Mouse (Mus musculus) spleen, postnatal 14 days (tissue): ENCODE results near the gene Xrcc3.

Source experiments
- DNase-seq, 2 experiments: peaks; one replicate each; pipeline ENCODE4 v3.0.0; 2021 to 2022; ENCODE audit warnings: low spot score in 2 of 2

The Xrcc3 gene

DNA sequence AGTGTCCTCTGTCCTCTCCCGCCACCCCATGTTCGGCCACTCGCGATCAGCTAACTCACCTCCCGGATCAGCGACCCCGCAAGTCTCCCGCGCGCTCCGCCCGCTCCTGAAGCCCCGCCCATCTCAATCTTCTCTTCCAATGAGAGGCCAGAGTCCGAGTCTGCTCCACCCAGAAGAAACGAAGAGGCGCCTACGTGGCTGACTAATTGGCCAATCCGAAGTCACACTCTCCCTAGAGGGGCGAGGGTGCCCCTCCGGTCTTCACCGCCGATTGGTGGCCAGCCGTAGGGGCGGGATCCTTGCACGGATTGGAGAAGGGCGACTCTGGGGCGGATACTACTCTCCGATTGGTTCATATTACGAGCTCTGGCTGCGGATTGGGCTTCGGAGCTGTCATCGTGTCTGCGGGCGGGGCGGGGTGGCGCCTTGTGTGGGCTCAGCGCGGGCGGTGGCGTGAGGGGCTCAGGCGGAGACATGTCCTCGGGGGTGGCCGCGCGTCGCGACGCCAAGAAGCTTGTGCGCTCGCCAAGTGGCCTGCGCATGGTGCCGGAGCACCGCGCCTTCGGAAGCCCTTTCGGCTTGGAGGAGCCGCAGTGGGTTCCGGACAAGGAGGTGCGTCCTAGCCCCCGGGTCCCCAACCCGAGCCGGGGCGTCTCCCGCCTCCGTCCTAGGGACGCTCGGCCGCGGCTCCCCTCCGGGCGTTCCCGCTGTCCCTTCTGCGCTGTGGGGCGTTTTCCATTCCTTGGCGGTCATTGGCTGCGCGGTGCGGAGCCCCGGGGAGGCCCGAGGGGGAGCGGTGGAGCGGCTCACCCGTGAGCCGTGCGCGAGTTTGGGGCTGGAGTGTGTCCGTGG lies at the start of gene Xrcc3, which contains the start of gene Zfyve21:
Gene Xrcc3 (minus strand): TSS at position 108 of the 852 bp plus-strand sequence.
Gene Zfyve21 (plus strand): TSS at position 405 of the 852 bp plus-strand sequence.
- DNase-seq = peak; percentile 91 to 95

GRCm38 (mm10) chr12:111855448-111855847 lies 41.8 kb upstream of the Xrcc3 start:
- DNase-seq = no peak

DNA sequence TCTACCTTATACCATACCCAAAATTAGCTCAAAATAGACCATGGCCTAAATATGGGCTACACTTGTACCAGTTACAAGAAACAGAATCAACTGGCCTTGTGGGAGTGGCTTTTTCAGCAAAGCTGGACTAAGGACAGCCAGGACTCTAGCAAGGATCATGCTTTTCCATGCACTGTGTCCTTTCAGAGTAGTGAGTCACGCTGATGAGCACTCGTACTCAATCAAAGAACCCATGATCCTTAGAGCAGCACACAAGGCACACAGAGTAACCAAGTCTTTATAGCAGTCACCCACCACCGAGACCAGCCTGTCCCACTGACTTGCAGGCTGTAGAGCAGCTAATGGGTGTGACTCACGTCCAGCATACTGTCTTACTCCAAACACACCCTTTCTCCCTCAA lies 39.9 kb upstream of the Xrcc3 start:
- DNase-seq = no peak

DNA sequence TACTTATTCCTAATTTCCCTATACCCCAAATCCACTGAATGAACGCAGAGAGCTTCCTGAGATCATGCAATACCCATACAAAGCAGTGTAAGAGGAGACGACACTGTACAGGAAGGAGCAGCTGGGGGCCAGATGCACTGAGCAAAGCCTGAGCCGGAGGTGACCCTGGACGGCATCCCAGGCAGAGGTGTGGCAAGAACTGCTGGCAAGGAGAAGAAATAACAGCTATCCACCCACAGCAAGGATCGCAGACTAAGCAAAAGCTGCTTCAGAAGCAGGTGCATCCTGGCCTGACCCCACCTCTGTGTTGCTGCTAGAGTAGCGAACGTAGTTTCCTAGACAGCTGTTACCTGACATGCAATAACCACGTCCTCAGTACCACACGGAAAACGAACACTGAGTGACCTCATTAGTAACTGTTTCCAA lies 39.4 kb upstream of the Xrcc3 start:
- no peak for DNase-seq

- no peak for DNase-seq
These were observed 38.1 kb upstream of the Xrcc3 start for GRCm38 (mm10) chr12:111851745-111852144.

- no peak for DNase-seq
These were observed 37.6 kb upstream of the Xrcc3 start for GRCm38 (mm10) chr12:111851235-111851634.

DNA sequence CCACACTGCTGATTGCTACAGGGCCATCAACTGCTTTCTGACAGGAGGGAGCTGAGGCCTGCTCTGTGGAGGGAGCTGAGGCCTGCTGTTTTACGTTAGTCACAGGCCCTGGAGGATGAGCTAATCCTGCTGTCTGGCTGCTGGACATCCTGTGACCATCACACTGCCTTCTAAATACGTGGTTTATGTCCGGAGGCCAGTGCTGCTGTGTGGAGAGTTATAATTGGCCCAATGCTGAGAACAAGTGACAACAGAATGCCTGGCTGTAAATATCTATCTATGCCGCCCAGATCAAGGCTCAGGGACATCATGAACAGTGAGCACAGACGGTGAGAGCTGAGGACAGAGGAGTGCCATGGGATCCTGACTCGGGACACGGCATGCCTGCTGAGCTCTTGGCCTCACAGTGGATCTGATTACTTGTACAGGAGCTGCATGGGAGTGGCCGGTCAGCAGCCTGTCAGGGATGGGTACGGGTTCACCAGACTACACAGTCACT lies 34.7 kb upstream of the Xrcc3 start:
- no peak for DNase-seq

- no peak for DNase-seq
These were observed 33.1 kb upstream of the Xrcc3 start for GRCm38 (mm10) chr12:111846815-111847214.

- no peak for DNase-seq
These were observed 32.3 kb upstream of the Xrcc3 start for GRCm38 (mm10) chr12:111845953-111846352.

DNA sequence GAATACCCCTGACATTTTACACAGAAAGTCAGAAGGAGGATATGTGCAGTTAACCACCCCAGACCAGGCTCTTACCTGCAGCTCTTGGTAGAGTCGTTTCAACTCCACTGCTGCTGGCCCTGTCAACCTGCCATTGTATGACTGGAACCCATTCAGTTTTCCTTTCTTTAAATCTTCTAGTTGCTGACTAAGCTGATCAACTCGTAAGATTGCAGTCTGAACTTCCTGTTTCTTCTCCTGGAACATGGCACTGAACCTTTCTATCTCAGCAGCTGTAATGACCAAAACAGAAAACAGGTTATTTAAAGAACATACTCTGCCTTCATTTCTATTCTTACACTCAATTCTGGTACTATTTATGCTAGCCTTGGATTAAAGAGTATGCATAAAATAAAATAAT lies 29.8 kb upstream of the Xrcc3 start:
- DNase-seq = no peak

- DNase-seq = no peak
These were observed 29.1 kb upstream of the Xrcc3 start for GRCm38 (mm10) chr12:111842565-111843433.

- DNase-seq = no peak
These were observed 19.8 kb upstream of the Xrcc3 start for GRCm38 (mm10) chr12:111833457-111833856.

GRCm38 (mm10) chr12:111832643-111833042 lies 19.0 kb upstream of the Xrcc3 start:
- no peak for DNase-seq

DNA sequence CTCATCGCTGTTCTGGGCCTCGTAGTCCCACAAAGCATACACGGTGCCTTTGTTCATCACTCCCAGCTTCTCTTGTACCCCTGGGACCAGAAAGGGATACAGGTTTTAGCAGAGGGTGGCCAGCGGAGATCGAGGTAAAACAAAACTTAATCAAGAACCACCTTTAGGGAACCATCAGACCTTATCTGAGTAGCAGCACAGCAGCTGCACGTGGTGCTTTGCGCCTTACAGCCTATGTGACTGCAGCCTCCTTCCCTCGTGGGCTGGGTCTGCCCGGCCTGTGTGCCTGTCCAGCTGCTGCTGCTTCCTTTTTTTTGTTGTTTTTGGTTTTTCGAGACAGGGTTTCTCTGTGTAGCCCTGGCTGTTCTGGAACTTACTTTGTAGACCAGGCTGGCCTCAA lies 16.7 kb upstream of the Xrcc3 start:
- no peak for DNase-seq

DNA sequence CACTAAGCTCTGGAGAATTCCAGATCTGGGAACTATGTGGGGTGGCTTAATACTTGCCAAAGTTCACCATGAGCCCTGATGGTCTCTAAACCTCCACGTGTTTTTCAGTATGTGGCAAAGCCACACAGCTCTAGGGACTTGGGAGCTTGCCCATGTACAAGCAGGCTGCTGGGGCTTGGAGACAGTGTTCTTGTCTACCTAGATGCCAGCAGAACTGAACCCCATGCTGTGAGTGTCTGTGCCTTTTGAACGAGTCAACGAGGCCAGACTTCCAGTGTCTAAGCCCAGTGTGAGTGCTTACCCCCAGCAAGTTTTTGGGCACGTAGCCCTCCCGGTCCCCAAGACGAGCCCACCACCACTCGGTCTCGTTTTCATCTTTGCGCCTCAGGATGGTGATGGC lies 16.3 kb upstream of the Xrcc3 start:
- DNase-seq = no peak

DNA sequence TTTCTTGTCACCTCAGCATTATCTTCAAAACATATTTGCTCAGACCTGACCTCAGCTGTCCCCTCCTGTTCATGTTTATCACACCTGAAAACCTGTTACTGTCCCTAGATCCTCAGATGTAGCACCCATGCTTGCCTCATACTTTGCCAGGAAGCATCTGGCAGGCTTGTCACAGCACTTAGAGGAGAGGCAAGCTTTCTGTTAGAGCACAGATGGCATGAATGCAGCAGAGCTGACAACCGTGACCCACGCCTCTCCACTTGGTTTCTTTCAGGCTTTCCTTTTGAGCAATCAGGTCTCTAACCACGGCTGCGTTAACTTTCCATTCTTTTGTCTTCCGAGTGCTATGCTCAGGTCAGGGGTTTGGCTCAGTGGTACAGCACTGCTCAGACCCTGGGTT lies 15.8 kb upstream of the Xrcc3 start:
- DNase-seq = no peak

- no peak for DNase-seq
These were observed 13.9 kb upstream of the Xrcc3 start for GRCm38 (mm10) chr12:111827556-111827955.

DNA sequence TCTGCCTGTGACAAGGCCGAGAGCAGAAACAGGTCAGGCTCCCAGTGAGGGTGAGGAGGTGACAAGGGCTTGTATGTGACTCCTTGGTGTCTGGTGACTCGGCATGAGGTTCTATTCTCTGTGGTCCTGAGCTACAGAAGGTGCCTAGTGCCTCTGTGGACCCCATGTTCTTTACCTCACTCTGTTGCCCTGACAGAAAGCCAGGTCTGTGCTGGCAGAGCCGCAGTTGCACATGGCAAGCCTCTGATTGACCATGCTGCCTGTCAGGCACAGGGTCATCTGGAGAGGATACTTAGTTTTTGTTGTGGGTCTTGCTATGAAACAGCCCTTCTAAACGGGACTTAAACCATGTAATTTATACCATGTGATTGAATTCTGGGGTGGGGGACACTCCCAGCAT lies 8.3 kb upstream of the Xrcc3 start:
- DNase-seq = no peak

- no peak for DNase-seq
These were observed 7.0 kb upstream of the Xrcc3 start for GRCm38 (mm10) chr12:111820708-111821107.

DNA sequence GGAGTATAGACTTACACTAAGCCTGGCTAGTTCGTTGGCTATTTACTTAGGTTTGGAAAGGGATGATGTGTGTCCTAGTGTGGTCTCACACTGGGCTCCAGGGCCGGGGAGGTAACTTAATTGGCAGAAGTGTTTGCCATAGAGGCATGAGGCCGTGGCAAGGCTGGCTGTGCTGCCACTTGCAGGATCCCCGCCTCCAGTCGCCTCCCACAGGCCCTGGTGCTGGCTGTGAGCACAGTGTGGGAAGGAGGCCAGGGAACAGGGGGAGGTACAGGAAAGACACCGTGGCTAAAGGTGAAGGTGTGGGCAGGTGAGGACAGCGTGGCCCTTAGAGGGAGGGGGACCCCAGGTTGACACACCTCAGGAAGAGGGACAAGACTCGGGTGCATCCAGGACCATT lies 6.3 kb upstream of the Xrcc3 start:
- no peak for DNase-seq

- no peak for DNase-seq
These were observed 4.3 kb upstream of the Xrcc3 start for GRCm38 (mm10) chr12:111817991-111818390.

DNA sequence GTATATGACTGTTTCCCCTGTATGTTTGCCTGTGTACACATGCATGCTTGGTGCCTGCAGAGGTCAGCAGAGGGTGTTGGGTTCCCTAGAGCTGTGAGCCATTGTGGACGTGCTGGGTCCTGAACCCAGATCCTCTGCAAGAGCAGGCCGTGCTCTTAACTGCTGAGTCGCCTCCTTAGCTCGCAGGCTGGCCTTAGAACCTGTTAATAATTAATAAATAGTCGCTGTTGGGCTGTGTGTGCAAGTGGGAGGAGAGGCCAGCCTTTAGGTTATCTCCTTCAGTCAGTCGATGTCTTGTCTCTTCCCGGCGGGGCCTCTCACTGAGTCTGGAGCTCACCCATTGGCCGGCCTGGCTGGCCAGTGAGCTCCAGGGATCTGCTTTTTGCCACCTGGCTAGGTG lies 3.3 kb upstream of the Xrcc3 start:
- DNase-seq = no peak

DNA sequence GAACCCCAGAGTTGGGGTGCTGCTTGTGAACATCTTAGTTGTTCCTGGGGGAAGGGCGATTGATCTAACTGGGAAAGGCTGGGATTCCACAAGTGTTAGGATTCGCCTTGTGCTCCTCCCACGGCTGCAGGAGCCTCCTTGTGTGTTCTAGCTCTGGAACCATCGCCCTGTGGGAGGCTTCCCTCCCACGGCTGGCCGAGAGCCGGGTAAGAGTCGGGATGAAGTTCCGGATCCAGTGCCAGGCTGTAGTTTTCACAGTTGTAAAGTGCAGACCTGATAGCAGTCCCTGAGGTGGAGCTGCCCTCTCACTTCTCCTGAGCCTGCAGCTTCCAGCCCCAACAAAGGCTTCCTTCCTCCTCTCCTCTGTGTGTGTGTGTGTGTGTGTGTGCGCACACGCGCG lies 2.9 kb upstream of the Xrcc3 start:
- no peak for DNase-seq
